Mouse (Mus musculus): ENCODE measurements around the gene Trim69.

The Trim69 gene

DNA sequence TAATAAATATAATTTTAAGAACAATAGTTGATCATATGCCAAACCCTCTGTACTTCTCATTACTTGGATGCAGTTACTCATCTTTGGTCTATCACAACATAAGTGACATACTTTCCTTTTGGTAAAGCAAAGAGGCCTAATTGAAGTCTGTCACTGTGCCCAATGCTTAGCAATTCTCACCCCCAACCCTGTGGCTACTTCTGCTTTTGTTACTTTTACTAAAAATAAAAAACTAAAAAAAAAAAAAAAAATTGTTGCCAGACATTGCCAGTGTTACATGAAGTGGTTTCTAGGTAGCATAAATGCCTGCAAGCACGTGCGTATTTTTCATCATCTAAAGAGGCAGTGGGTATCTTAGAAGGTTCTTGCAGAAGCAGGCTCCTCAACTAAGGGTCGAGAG lies 7.7 kb upstream of the Trim69 start:
- no peak for DNase-seq (ENCODE audit: low read depth, low spot score)

DNA sequence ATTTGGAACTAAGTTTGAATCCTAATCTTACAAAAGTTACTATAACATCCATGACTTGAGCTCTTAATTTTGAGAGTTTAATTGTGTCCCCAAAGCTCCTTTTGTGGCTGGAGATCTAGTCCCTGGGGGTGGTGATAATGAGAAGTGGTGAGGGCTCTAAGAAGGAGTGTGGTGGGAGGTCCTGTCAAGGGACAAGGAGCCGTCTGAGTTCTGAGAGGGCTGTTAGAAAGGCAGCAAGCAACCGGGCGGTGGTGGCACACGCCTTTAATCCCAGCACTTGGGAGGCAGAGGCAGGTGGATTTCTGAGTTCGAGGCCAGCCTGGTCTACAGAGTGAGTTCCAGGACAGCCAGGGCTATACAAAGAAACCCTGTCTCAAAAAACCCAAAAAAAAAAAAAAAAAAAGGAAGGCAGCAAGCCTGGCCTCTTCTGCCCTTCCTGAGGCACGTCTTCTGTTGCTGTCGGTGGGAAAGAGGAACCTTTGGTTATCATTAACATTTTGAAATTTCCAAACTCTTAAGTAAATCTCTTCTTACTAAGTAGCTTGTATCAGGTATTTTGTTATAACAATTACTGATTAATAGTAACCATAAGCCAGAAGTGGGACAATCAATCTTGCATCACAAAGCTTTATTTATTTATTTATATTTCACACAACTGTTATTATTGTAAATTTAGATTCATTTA lies 6.7 kb upstream of the Trim69 start:
- no peak for DNase-seq (ENCODE audit: low read depth, low spot score)

DNA sequence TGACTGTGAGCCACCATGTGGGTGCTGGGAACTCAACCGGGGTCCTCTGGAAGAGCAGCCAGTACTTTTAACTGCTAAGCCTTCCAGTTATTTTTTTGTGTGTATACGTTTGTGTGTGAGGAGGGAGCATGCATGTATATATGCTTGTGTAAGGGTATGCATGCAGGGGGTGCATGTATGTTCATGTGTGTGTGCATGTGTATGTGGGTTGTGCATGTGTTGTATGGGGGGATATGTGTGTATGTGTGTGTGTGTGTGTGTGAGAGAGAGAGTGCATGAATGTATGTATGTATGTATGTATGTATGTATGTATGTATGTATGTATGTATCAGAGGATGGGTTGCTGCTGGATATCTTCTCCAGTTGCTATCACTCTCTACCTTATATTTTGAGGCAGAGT lies 6.0 kb upstream of the Trim69 start:
- no peak for DNase-seq (ENCODE audit: low read depth, low spot score)

DNA sequence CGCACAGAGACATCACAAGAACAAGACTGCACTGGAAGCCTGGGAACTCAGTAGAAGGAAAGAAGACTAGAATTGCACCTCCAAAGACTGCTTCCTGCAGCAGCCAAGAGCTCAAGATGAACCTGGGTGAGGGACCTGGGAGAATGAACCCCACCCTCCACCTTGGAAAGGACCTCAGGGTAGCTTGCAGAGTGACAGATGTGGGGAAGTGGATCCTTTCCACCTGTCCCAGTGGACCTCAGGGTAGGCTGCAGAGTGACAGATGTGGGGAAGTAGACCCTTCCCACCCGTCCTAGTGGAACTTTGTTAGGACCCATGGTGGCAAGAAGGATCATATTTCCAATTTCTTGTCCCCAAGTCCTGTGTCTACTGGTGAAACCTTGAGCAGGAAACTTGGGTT lies 5.2 kb upstream of the Trim69 start:
- DNase-seq (ENCODE audit: low read depth, low spot score): no peak

DNA sequence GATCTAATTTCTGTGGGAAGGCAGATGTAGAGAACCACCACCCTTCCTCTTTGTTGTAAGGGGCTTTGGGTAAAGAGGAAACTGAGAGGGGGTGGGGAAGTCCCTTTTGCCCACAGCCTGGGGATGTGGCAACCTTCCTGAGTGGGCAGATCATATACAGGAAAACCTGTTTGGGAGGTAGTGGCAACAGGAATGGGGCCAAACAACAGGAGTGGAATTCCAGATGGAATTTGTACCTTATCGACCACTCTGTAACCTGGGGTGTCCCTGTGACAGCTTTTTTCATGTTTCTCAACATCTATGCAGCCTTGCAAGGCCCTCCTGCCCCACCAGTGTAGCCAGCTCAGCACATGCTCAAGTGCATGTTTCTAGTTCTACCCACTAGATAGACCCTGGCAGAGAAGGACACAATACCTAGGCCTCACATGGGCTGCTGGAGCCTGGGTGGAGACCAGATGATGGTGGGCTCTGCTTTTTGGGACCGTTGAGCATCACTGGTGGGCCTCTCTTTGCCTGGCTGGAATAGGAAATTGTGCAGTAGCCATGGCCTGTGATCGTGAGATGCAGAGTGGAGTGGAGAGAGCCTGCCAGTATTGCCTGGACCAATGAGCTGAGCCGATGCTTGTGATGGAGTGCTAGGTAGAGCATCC lies 4.3 kb upstream of the Trim69 start:
- no peak for DNase-seq (ENCODE audit: low read depth, low spot score)

DNA sequence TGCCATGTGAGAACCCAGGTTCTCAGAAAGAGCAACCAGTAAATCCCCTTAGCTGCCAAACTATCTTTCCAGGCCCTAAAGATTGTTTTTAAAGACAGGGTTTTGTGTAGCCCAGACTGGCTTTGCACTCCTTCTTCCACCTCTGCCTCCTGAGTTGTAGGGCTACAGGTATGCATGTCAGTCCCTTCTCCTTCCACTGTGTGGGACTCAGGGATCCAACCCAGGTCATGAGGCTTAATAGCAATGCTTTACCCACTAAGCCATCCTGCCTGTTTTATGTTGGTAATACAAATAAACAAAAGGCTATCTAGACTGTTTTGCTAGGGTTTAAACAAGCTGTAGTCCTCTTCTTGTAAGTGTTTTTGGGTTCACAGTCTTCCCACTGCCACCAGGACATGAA lies 2.9 kb upstream of the Trim69 start:
- DNase-seq (ENCODE audit: low read depth, low spot score): no peak

DNA sequence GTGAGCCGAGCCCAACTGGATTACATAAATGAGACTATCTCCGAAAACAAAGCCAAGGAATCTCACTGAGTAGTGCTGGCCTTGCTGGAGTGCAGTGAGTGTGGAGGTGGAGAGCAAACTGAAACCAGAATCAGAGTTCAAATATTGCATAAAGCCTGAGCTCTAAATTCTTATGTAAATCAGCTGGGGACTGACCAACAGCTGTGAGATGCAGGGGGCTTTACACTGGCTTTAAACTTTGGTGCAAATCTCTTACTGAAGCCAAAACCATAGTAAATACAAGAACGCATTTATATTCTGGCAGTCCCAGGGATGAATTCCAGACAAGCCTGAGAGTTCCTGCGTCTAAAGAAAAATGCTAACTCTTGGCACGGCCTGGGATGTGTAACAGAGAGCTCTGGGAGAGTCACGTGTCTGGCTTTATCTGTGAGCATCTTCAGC lies 2.1 kb upstream of the Trim69 start:
- DNase-seq (ENCODE audit: low read depth, low spot score): no peak

DNA sequence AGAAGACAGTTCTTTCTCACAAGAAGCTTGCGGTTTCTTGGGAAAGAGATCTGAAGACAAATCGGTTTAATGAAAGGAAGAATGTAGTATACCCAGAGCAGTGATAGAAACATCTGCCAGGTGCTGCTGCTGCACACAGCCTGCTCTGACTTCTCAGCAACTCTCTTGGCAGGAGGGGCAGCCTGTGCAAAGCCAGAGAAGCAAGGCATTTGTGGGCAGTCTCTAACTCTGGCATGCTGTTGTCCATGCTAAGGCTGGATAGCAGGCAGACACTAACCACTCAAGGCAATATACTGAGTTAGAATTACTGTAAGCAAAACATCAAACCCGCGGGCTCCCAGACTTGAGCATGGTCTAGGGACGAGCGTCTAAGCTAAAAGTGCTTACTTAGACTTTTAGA lies 833 bp upstream of the Trim69 start:
- no peak for DNase-seq (ENCODE audit: low read depth, low spot score)

DNA sequence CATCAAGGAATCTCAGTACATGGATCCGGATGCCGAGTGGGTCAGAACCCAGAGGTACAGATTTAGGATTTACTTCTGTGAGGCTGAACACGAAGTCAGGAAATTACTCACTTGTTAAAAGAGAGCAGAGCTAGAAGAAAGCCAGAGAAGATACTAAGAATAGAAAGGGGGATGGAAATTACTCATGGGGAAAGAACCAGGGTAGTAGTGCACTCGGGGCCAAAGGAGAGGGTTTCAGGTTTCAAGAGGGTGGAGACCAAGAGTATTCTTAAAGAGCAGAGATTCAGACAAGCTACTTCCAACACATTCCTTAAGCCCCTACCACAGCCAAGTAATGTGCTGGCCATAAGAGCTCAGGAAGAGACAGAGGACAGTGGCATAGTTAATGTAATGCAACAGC lies 1.0 kb downstream of the Trim69 start:
- peak; percentile 93 for DNase-seq (ENCODE audit: low read depth, low spot score)

DNA sequence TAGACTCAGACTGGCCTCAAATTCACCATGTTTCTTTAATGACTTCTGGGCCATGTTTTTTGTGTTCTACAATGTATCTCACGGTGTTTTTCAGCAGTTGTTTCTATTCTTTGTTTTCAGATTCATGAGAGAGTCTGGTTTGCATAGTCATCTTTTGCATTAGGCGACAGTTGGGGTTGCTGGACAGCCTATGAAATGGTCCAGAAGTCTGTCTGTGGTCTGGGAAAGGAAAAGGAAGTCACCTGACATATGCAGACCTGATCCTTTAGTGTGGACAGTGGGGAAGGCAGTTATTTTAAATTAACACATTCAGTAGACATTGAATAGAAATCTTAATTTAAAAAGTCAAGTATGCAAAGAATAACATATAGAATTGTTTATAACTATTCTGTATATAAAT lies 2.0 kb downstream of the Trim69 start:
- DNase-seq (ENCODE audit: low read depth, low spot score): no peak

DNA sequence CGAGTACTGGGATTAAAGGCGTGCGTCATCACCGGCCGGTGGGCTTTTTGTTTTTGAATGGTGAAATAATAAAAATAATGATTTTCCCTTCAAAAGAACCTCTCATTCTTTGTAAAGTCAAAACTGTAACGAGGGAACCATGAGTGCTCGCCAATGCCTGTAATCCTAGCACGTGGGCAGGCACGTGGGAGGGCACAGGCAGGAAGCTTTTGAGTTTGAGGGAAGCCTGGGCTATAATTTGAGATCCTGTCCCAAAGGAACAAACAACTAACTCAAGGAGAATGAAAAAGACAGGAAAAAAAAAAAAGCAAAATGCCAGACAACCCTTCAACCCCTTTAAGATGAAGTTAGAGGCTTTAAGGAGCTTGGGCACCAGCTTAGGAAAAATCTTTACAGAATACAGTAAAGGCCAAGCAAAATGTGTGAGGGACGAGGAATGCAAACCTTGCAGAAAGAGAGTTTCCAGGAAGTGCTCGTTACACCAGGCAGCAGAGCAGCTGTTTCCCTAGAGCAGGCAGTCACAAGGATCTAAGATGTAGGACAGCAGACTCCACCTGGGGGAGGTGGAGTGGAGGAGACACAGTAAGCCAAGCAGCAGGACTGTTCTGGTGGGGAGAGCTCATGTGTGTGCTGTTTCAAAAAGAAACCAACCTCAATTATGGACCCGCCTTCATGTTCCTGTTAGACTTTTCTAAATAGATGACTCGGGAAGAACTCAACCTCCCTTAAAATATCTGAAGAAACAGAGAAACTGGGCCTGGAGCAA lies 3.1 kb downstream of the Trim69 start:
- peak; percentile 63 for DNase-seq (ENCODE audit: low read depth, low spot score)

DNA sequence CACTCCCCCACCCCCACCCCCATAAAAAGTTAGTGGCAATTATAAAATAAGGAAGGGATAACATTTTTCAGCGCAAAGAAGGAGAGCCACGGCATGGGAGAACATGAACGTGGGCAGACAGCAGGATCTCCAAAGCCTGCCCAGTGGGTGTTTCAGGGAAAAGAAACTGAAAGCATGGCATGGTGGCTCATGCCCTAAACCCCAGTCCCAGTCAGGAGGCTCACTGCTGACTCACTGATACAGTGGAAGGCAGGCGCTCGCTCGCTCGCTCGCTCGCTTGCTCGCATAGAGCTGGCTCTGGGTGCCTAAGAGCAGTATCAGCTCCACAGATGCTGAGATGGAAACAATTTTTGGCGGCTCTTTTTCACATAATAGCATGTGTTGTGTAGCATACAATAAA lies 3.8 kb downstream of the Trim69 start:
- peak; percentile 92 for DNase-seq (ENCODE audit: low read depth, low spot score)

DNA sequence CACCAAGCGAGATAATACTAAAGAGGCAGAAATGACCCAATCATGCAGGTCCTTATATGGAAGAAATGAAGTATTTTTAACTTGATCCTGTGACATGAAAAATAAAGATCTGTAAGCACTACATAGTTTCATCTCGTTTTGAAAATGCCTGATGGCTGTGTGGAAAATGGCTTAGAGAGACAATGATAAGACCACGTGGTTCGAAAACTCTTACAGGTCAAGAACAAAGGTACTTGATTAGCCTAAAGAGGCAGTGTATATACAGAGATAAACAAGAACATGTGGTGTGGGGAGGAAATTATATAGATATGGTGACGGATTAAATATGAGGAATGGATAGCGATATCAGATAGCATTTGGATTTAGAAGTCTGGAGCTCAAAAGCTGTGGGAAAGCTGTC lies 10.8 kb downstream of the Trim69 start:
- DNase-seq (ENCODE audit: low read depth, low spot score): no peak

DNA sequence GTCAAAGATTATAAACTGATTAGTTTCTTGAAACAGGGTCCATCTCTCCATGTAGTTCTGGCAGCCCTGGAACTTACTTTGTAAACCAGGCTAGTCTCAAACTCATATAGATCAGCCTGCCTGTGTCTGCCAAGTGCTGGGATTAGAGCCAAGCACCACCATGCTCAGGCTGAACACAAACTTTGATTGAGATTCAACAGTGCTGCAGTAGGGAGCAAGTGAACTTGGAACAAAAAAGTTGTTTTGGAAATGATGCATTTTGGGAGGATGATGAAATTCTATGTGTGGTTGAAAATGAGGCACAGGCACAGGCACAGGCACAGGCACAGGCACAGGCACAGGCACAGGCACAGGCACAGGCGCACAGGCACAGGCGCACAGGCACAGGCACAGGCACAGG lies 11.7 kb downstream of the Trim69 start:
- peak; percentile 90 for DNase-seq (ENCODE audit: low read depth, low spot score)

DNA sequence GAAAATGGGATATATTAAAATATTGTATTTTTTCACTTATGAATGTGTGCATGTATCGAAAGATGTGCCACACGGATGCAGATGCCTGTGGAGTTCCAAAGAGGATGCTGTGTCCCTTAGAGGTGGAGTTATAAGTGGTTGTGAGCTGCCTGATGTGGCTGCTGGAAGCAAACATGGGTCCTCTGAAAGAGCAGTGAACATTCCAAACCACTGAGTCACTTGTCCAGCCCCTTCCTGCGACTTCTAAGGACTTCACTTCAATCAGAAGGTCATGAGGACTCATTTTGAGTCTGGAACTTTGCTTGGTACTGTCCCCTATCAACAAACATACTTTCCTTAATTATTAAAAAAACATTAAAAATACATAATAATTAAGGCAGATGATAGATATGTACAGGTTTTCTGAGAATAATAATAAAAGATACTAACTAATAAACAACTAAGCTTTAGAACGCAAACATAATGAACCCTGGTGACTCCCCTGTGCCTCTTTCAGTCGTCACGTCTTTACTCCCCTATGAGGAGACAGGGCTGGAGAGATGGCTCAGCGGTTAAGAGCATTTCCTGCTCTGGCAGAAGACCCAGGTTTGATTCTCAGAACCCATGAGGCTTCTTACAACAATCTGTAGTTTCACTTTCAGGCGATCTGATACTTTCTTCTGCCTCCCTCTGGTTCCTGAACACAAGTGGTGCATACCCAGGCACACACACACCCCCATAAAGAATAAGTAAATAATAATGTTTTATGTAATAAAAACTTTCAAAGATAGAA lies 19.7 kb downstream of the Trim69 start:
- DNase-seq (ENCODE audit: low read depth, low spot score): peak; percentile 79

DNA sequence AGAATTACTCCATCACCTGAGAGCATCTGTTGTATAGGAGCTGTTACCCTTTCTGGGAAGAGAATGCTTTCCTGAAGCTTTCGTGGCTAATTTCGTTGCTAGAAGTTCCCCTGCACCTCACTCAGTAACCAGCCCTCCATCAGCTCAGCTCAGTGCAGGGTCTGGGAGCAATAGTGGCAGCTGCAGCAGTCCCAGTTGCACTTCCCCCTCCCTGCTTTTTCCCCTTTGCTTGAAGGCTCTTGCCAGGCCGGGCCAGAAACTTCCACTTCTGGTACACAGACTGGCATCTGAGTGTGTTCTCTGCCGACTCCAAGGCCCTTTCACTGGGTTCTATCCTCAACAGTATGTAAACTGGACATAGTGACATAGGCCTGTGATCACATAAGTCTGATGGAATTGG lies 24.6 kb downstream of the Trim69 start:
- no peak for DNase-seq (ENCODE audit: low read depth, low spot score)

DNA sequence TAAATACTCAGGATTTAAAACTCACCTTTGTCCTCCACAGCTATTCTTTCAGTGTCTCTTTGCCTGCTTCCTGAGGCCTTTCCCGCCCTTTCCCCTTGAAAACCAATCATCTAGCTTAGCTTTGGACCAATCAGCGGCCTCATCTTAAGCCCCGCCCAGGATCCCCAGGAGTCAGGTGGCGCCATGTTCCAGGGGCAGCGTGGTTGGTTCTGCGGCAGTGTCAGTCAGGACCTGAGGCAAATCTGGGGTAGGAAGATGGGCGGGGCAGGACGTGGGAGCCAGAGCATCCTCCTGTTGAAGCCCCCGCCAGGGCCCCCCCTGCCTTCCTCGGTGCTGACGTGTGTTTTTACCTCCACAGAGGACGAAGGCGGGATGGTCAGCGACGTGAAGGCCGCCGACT lies 25.6 kb downstream of the Trim69 start, which contains the start of the genes Patl2 and Terb2:
TSS of gene Patl2 (minus strand) at position 84 of the 400 bp plus-strand sequence.
TSS of gene Terb2 (plus strand) at position 167 of the 400 bp plus-strand sequence.
- DNase-seq (ENCODE audit: low read depth, low spot score): no peak

DNA sequence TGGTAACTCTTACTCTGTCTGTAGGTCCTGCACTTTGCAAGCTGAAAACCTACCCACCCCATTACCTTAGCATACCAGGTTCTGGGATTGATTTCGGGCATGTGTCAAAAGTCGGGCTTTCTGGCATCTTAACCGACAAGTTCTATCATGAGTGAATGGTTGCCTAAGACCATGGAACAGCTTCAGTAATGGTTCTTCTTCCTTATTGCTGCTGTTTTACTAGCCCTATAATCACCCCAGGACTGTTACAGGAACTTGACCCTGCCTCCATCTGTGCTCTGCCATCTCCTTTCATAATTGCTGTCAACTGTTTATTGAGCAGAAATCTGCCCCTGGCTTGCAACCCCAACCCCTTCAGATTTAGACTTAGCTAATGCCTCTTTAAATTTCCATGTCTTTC lies 26.3 kb downstream of the Trim69 start:
- DNase-seq (ENCODE audit: low read depth, low spot score): no peak

DNA sequence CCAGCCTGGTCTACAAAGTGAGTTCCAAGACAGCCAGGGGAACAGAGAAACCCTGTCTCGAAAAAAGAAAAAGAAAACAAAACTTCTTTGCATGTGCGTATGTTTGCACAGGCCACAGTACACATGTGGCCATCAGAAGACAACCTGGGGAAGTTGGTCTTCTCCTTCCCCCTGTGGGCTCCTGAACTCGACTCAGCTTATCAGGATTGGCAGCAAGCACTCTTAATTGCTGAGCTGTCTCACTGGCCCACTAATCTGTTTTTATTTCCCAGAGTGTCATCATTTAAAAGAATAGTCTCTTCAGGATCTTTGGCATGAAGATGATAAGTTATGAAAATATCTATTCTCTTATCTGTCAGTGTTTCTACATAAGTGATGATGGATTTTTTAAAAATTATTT lies 31.3 kb downstream of the Trim69 start:
- DNase-seq (ENCODE audit: low read depth, low spot score): no peak

DNA sequence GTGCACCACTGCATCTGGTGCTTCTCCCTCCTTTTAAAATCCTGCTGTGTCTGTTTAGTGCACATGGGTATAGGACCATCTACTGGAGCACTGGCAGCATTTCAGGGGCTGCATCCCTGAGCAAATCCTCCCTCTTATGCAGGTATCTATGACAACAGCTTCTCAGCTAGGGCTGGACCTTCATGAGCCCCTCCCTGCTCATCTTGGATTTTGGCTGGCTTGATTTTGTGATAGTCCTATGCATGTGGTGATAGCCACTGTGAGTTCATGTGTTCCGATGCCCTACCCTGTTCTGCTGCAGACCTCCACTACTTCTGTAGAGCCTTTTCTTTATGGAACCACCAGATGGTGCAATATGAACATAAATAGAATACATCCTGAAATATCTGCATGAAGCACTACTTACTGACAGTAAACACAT lies 34.0 kb downstream of the Trim69 start:
- DNase-seq (ENCODE audit: low read depth, low spot score): peak; percentile 81

DNA sequence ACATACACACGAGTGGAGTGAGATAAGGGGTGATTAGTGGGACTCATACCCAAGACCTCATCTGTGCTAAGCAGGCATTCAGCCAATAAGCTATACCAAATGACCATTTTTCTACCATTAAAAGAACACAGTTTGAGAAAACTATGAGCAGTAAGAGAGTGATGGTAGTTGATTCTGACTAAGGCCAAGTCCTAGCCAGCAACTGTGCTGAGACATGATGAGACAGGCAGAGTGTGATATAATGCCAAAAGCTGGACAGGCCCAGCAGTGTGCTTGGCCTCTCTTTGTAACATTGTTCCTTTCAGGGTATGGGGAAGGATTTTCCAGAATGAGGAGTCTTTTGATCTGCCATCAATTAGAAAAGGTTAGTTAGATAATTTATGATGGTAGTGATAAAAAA lies 41.0 kb downstream of the Trim69 start:
- DNase-seq (ENCODE audit: low read depth, low spot score): no peak
